Mouse (Mus musculus) cortical plate, adult 2 months (tissue): ENCODE measurements around the gene Tmem143.

Source experiments
- CTCF ChIP-seq: fragments of 200-500 bp; IDR thresholded peaks from 2 replicates; pipeline ENCODE4 v1.5.1; 2011; ENCODE audit warnings: mild to moderate bottlenecking, control low read depth, low read length; ENCODE audit not compliant: insufficient read depth; ENCODE audit errors: extremely low read depth
- POLR2A ChIP-seq: fragments of 200-500 bp; IDR thresholded peaks from 2 replicates; pipeline ENCODE4 v1.6.1; 2011; ENCODE audit warnings: mild to moderate bottlenecking, low read length, control low read depth; ENCODE audit not compliant: insufficient read depth; ENCODE audit errors: extremely low read depth

- peak; percentile 90 for TF ChIP-seq POLR2A
- no peak for TF ChIP-seq CTCF
Measured at GRCm38 (mm10) chr7:45896517-45897257, at the start of gene Tmem143, which contains the start of gene Syngr4.
